Mouse (Mus musculus): ENCODE measurements at regions not wholly inside any gene's neighbourhood (a gene's known extent, or its start where the extent isn't known, plus 50 kb on each side); places are given as distances from the start of the nearest gene placed in this dataset.

- no peaks in the 10 kb centered on the region for H3K4me1 ChIP-seq
- no peaks in the 10 kb centered on the region for H3K27me3 ChIP-seq
- ATAC-seq (replicated peaks) = no peak
- no peak overlapping the region for H3K27ac ChIP-seq (replicated peaks)
- no peaks in the 10 kb centered on the region for H3K9me3 ChIP-seq
- H3K4me3 ChIP-seq = no peak overlapping the region
- no peak overlapping the region for H3K9ac ChIP-seq (replicated peaks)
- H3K36me3 ChIP-seq = no peaks in the 10 kb centered on the region
- H3K4me2 ChIP-seq (replicated peaks) = no peak overlapping the region
Measured at GRCm38 (mm10) chr2:148148272-148148671, 101.5 kb upstream of the Foxa2 start.

- no peak for ATAC-seq (replicated peaks)
- Histone ChIP-seq H3K9ac (replicated peaks) (no peak overlapping the region), H3K4me1 (no peaks in the 10 kb centered on the region), H3K27ac (replicated peaks) (no peak overlapping the region), H3K27me3 (no peaks in the 10 kb centered on the region), H3K4me2 (replicated peaks) (no peak overlapping the region), H3K9me3 (no peaks in the 10 kb centered on the region), H3K36me3 (no peaks in the 10 kb centered on the region), H3K4me3 (no peak overlapping the region)
- 82% methylated on average over 1 of the region's 1 CpGs for whole genome bisulfite sequencing
Measured at GRCm38 (mm10) chr2:148149426-148149825, 102.7 kb upstream of the Foxa2 start.

GRCm38 (mm10) chr2:148153513-148154271 is 106.9 kb upstream of the Foxa2 start:
- Histone ChIP-seq H3K27ac (replicated peaks) (no peak overlapping the region), H3K4me3 (no peak overlapping the region), H3K36me3 (no peaks in the 10 kb centered on the region), H3K9me3 (no peaks in the 10 kb centered on the region), H3K4me2 (replicated peaks) (no peak overlapping the region), H3K9ac (replicated peaks) (no peak overlapping the region), H3K4me1 (no peaks in the 10 kb centered on the region), H3K27me3 (no peaks in the 10 kb centered on the region)
- 77% methylated on average over 6 of the region's 6 CpGs for WGBS
- no peak for ATAC-seq (replicated peaks)

- Histone ChIP-seq H3K4me1 (no peaks in the 10 kb centered on the region), H3K4me3 (no peak overlapping the region), H3K27ac (replicated peaks) (no peak overlapping the region), H3K9ac (replicated peaks) (no peak overlapping the region), H3K4me2 (replicated peaks) (no peak overlapping the region), H3K9me3 (no peaks in the 10 kb centered on the region), H3K36me3 (no peaks in the 10 kb centered on the region), H3K27me3 (no peaks in the 10 kb centered on the region)
- 77% methylated on average over 2 of the region's 2 CpGs for WGBS
- ATAC-seq (replicated peaks) = no peak
Measured at GRCm38 (mm10) chr2:148156122-148156521, 109.4 kb upstream of the Foxa2 start.

GRCm38 (mm10) chr2:148159028-148159600 is 112.3 kb upstream of the Foxa2 start:
- H3K4me1 ChIP-seq = 0 out of 2 replicates have a peak, but pooled peaks cover 2% of the 10 kb centered on the region
- H3K9me3 ChIP-seq = no peaks in the 10 kb centered on the region
- H3K27ac ChIP-seq (replicated peaks) = no peak overlapping the region
- H3K4me2 ChIP-seq (replicated peaks) = no peak overlapping the region
- H3K27me3 ChIP-seq = no peaks in the 10 kb centered on the region
- 73% methylated on average over 8 of the region's 8 CpGs for WGBS
- no peak overlapping the region for H3K4me3 ChIP-seq
- no peak overlapping the region for H3K9ac ChIP-seq (replicated peaks)
- no peaks in the 10 kb centered on the region for H3K36me3 ChIP-seq
- no peak for ATAC-seq (replicated peaks)

- Histone ChIP-seq H3K27ac (replicated peaks) (no peak overlapping the region), H3K27me3 (no peaks in the 10 kb centered on the region), H3K9ac (replicated peaks) (no peak overlapping the region), H3K36me3 (no peaks in the 10 kb centered on the region), H3K9me3 (no peaks in the 10 kb centered on the region), H3K4me1 (0 out of 2 replicates have a peak, but pooled peaks cover 2% of the 10 kb centered on the region), H3K4me3 (no peak overlapping the region), H3K4me2 (replicated peaks) (no peak overlapping the region)
- ATAC-seq (replicated peaks) = no peak
- WGBS = 92% methylated on average over 12 of the region's 12 CpGs
Measured at GRCm38 (mm10) chr2:148160997-148161396, 114.2 kb upstream of the Foxa2 start.

- Histone ChIP-seq H3K4me1 (0 out of 2 replicates have a peak, but pooled peaks cover 2% of the 10 kb centered on the region), H3K36me3 (no peaks in the 10 kb centered on the region), H3K9me3 (no peaks in the 10 kb centered on the region), H3K4me2 (replicated peaks) (no peak overlapping the region), H3K27ac (replicated peaks) (no peak overlapping the region), H3K9ac (replicated peaks) (no peak overlapping the region), H3K4me3 (no peak overlapping the region), H3K27me3 (no peaks in the 10 kb centered on the region)
- no peak for ATAC-seq (replicated peaks)
- WGBS = 9% methylated on average over 1 of the region's 1 CpGs
Measured at GRCm38 (mm10) chr2:148161966-148162365, 115.2 kb upstream of the Foxa2 start.

GRCm38 (mm10) chr2:148162562-148162961 is 115.8 kb upstream of the Foxa2 start:
- H3K4me1 ChIP-seq = 0 out of 2 replicates have a peak, but pooled peaks cover 2% of the 10 kb centered on the region
- H3K36me3 ChIP-seq = no peaks in the 10 kb centered on the region
- no peak overlapping the region for H3K9ac ChIP-seq (replicated peaks)
- H3K27ac ChIP-seq (replicated peaks) = no peak overlapping the region
- 88% methylated on average over 1 of the region's 1 CpGs for WGBS
- H3K27me3 ChIP-seq = no peaks in the 10 kb centered on the region
- H3K4me3 ChIP-seq = no peak overlapping the region
- ATAC-seq (replicated peaks) = no peak
- no peak overlapping the region for H3K4me2 ChIP-seq (replicated peaks)
- H3K9me3 ChIP-seq = no peaks in the 10 kb centered on the region

- Histone ChIP-seq H3K36me3 (no peaks in the 10 kb centered on the region), H3K27ac (replicated peaks) (no peak overlapping the region), H3K9me3 (no peaks in the 10 kb centered on the region), H3K9ac (replicated peaks) (no peak overlapping the region), H3K4me1 (no peaks in the 10 kb centered on the region), H3K4me2 (replicated peaks) (no peak overlapping the region), H3K4me3 (no peak overlapping the region), H3K27me3 (no peaks in the 10 kb centered on the region)
- ATAC-seq (replicated peaks) = no peak
- 84% methylated on average over 4 of the region's 4 CpGs for WGBS
Measured at GRCm38 (mm10) chr2:148171113-148171512, 124.3 kb upstream of the Foxa2 start.

- WGBS = 48% methylated on average over 1 of the region's 1 CpGs
- no peaks in the 10 kb centered on the region for H3K36me3 ChIP-seq
- no peak overlapping the region for H3K9ac ChIP-seq (replicated peaks)
- H3K27ac ChIP-seq (replicated peaks) = no peak overlapping the region
- H3K4me3 ChIP-seq = no peak overlapping the region
- no peak overlapping the region for H3K4me2 ChIP-seq (replicated peaks)
- H3K9me3 ChIP-seq = no peaks in the 10 kb centered on the region
- no peaks in the 10 kb centered on the region for H3K27me3 ChIP-seq
- no peak for ATAC-seq (replicated peaks)
- H3K4me1 ChIP-seq = no peaks in the 10 kb centered on the region
Measured at GRCm38 (mm10) chr2:148171699-148172098, 124.9 kb upstream of the Foxa2 start.

GRCm38 (mm10) chr2:148175251-148175927 is 128.6 kb upstream of the Foxa2 start:
- H3K27ac ChIP-seq (replicated peaks) = no peak overlapping the region
- no peaks in the 10 kb centered on the region for H3K4me1 ChIP-seq
- WGBS = 75% methylated on average over 8 of the region's 8 CpGs
- no peak for ATAC-seq (replicated peaks)
- no peak overlapping the region for H3K9ac ChIP-seq (replicated peaks)
- H3K9me3 ChIP-seq = no peaks in the 10 kb centered on the region
- H3K36me3 ChIP-seq = no peaks in the 10 kb centered on the region
- H3K27me3 ChIP-seq = no peaks in the 10 kb centered on the region
- H3K4me2 ChIP-seq (replicated peaks) = no peak overlapping the region
- no peak overlapping the region for H3K4me3 ChIP-seq

- Histone ChIP-seq H3K4me3 (no peak overlapping the region), H3K27me3 (no peaks in the 10 kb centered on the region), H3K4me1 (no peaks in the 10 kb centered on the region), H3K36me3 (no peaks in the 10 kb centered on the region), H3K4me2 (replicated peaks) (no peak overlapping the region), H3K27ac (replicated peaks) (no peak overlapping the region), H3K9me3 (no peaks in the 10 kb centered on the region), H3K9ac (replicated peaks) (no peak overlapping the region)
- ATAC-seq (replicated peaks) = no peak
- 92% methylated on average over 2 of the region's 2 CpGs for WGBS
Measured at GRCm38 (mm10) chr2:148180245-148180644, 133.5 kb upstream of the Foxa2 start.

All from forebrain, embryonic 15.5 days (tissue).